8 mouse cellular contexts compared by ENCODE assay signal in the genomic region with DNA sequence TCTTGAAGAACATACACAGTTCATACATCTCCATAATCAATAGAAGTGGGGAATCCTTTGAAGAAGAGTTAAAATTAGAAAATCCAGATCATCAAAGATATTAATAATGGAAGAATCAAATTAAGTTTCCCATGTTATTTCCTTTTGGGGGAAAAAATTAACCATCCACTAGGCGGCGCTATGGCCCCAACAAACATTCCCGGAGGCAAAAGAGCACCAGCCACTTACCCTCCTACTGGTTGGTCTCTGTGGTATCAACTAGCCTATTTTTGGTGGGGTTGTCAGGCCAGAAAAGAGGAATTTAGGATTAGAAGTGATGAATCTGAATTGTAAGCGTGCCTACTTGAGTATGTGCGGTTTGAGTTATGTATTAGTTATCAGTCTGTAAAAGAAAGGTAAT. TPM values are rescaled to one million over a fixed set of nuclear protein-coding genes. Genes with fewer than 3 reads are reported as not detected.
DNase-seq lines count a peak whose midpoint lies in the region; TF ChIP-seq lines count a peak whose summit lies in the region.
"Had no signal": no experiment of that assay in that cellular context is flagged by ENCODE, and none has a peak within 500 bp of the region (broad histone marks: within the 10 kb centered on the region; RNA-seq: fewer than 3 reads in every experiment).

No protein-coding gene starts in this region.

- no peak overlapping the region for H3K27ac ChIP-seq in limb, embryonic 10.5 days
- H3K27ac ChIP-seq: heart, embryonic 13.5 days had no signal

- no peaks in the 10 kb centered on the region for H3K27me3 ChIP-seq in E14TG2a.4 (ENCODE audit: insufficient read depth, low read length)
- no peaks in the 10 kb centered on the region for H3K27me3 ChIP-seq in limb, embryonic 10.5 days (ENCODE audit: low read depth, poor library complexity, severe bottlenecking)
- H3K27me3 ChIP-seq: heart, embryonic 13.5 days had no signal

- H3K36me3 ChIP-seq in E14TG2a.4 (ENCODE audit: insufficient read depth, low read length) = peaks cover 72% of the 10 kb centered on the region
- H3K36me3 ChIP-seq in limb, embryonic 10.5 days = peaks cover 54% of the 10 kb centered on the region

- H3K4me3 ChIP-seq in E14TG2a.4 (replicated peaks; ENCODE audit: low read length) = no peak overlapping the region
- no peak overlapping the region for H3K4me3 ChIP-seq in limb, embryonic 10.5 days
- H3K4me3 ChIP-seq: heart, embryonic 13.5 days had no signal

- H3K4me1 ChIP-seq in E14TG2a.4 (replicated peaks; ENCODE audit: low read depth, low read length) = peaks cover 11% of the 10 kb centered on the region
- H3K4me1 ChIP-seq in limb, embryonic 10.5 days = 0 out of 2 replicates have a peak, but pooled peaks cover 2% of the 10 kb centered on the region

- TF ChIP-seq CTCF in E14TG2a.4 (conservative IDR thresholded peaks at IDR 0.05; ENCODE audit: low read length) = peak; percentile 99

- WGBS in limb, embryonic 10.5 days = 43% methylated on average over 5 of the region's 5 CpGs

- peak; percentile 48 for DNase-seq in layer of hippocampus, adult 9-10 months (ENCODE audit: low spot score)
- no peak for DNase-seq in layer of hippocampus, adult 8-10 months (ENCODE audit: low spot score in 2 of 2)
- DNase-seq in R1 (ENCODE audit: low read depth, low spot score) = peak; percentile 72
- DNase-seq in embryo, embryonic 9.5 days (ENCODE audit: extremely low spot score) = peak; percentile 42
- DNase-seq in limb, embryonic 10.5 days (ENCODE audit: low spot score) = peak; percentile 67
- peak; percentile 30 for DNase-seq in retina, postnatal 7 days (ENCODE audit: low read depth, low spot score)

- no peaks in the 10 kb centered on the region for H3K9me3 ChIP-seq in E14TG2a.4 (ENCODE audit: low read length)
- H3K9me3 ChIP-seq in limb, embryonic 10.5 days (replicated peaks) = no peaks in the 10 kb centered on the region
- H3K9me3 ChIP-seq: heart, embryonic 13.5 days had no signal

RNA-seq across cellular contexts. Expression of gene Eif3j1, which starts 41.6 kb away (rescaled TPM):
- 10 to 100 TPM; 18.1 to 21.9 (median 18.7) TPM for total RNA-seq in layer of hippocampus, adult 8-10 months (2022)
- polyA plus RNA-seq in limb, embryonic 10.5 days (2016; fragmentation: Nextera tagmentation; extraction: Ambion mirVana) = 13.1 and 13.6 TPM in 2 replicates

RNA-seq across cellular contexts. Expression of gene Spg11, which starts 48.3 kb away (rescaled TPM):
- total RNA-seq in layer of hippocampus, adult 8-10 months (2022) = 10 to 100 TPM; 15.2 to 19.3 (median 18.5) TPM
- 9.8 and 12.1 TPM in 2 replicates for polyA plus RNA-seq in limb, embryonic 10.5 days (2016; fragmentation: Nextera tagmentation; extraction: Ambion mirVana)

Comparison
In these comparisons a context has a peak if more than half of its experiments do, and no peak if none do; other contexts are left out.
1. DNase-seq: peak in layer of hippocampus, adult 9-10 months (single experiment), R1 (single experiment), embryo, embryonic 9.5 days (single experiment), limb, embryonic 10.5 days (single experiment) and retina, postnatal 7 days (single experiment); none in layer of hippocampus, adult 8-10 months (0 of 2).